Mouse (Mus musculus): Measurements from ENCODE around the gene Vmn2r69.

Vmn2r69 gene

GRCm38 (mm10) chr7:85415820-85416219 is at the start of gene Vmn2r69:
Vmn2r69 (minus strand) TSS chr7:85415920.
- no peak for DNase-seq (ENCODE audit: low spot score)
